Mouse (Mus musculus) liver, adult 2 months (tissue): Measurements from ENCODE around the gene Emid1.

Experiments
- CTCF ChIP-seq: fragments of 200-500 bp; IDR thresholded peaks from 2 replicates; pipeline ENCODE4 v1.5.1; 2011; ENCODE audit warnings: low read depth, low read length, control low read depth
- POLR2A ChIP-seq: fragments of 200-500 bp; IDR thresholded peaks from 2 replicates; pipeline ENCODE4 v1.6.1; 2011; ENCODE audit warnings: low read length, control low read depth; ENCODE audit not compliant: insufficient read depth; ENCODE audit errors: extremely low read depth

GRCm38 (mm10) chr11:5189239-5189933 lies 37.3 kb upstream of the Emid1 start:
- TF ChIP-seq POLR2A (no peak), CTCF (no peak)
